Mouse (Mus musculus): ENCODE measurements around the gene Mpg. TPM values are rescaled to one million over a fixed set of nuclear protein-coding genes. Genes with fewer than 3 reads are reported as not detected.
A peak's percentile ranks its signal among the peaks of the same experiment; 100 is the strongest.

Mpg gene
- total RNA-seq, 2 experiments from 2014 or later, result 20.0 to 20.8 TPM

- intact Hi-C loops (cut with DNase I), result no loop called here
- no peak for DNase-seq (ENCODE audit: low spot score in 2 of 2)
These were observed 18.3 kb downstream of the Mpg start for GRCm38 (mm10) chr11:32244617-32245016.

GRCm38 (mm10) chr11:32245614-32246013, 19.3 kb downstream of the Mpg start:
- intact Hi-C loops (cut with DNase I), result no loop called here
- DNase-seq (ENCODE audit: low spot score in 2 of 2), result no peak

- DNase-seq (ENCODE audit: low spot score in 2 of 2), result no peak
- intact Hi-C loops (cut with DNase I), result no loop called here
These were observed 20.8 kb downstream of the Mpg start for GRCm38 (mm10) chr11:32247068-32247467.

GRCm38 (mm10) chr11:32248350-32248749, 22.0 kb downstream of the Mpg start:
- no peak for DNase-seq (ENCODE audit: low spot score in 2 of 2)
- intact Hi-C loops (cut with DNase I), result no loop called here

- no peak for DNase-seq (ENCODE audit: low spot score in 2 of 2)
- intact Hi-C loops (cut with DNase I), result no loop called here
These were observed 24.8 kb downstream of the Mpg start for GRCm38 (mm10) chr11:32250880-32251763.

- DNase-seq (ENCODE audit: low spot score in 2 of 2), result no peak
- intact Hi-C loops (cut with DNase I), result no loop called here
These were observed 26.8 kb downstream of the Mpg start for GRCm38 (mm10) chr11:32253121-32253520.

- intact Hi-C loops (cut with DNase I), result no loop called here
- no peak for DNase-seq (ENCODE audit: low spot score in 2 of 2)
These were observed 29.8 kb downstream of the Mpg start for GRCm38 (mm10) chr11:32256146-32256545.

GRCm38 (mm10) chr11:32256566-32256965, 30.3 kb downstream of the Mpg start:
- DNase-seq (ENCODE audit: low spot score in 2 of 2), result no peak
- intact Hi-C loops (cut with DNase I), result no loop called here

GRCm38 (mm10) chr11:32262674-32263415, 36.5 kb downstream of the Mpg start:
- no peak for DNase-seq (ENCODE audit: low spot score in 2 of 2)
- intact Hi-C loops (cut with DNase I), result no loop called here

- intact Hi-C loops (cut with DNase I), result no loop called here
- DNase-seq (ENCODE audit: low spot score in 2 of 2), result no peak
These were observed 38.9 kb downstream of the Mpg start for GRCm38 (mm10) chr11:32265117-32265738.

- intact Hi-C loops (cut with DNase I), result no loop called here
- DNase-seq (ENCODE audit: low spot score in 2 of 2), result no peak
These were observed 39.9 kb downstream of the Mpg start for GRCm38 (mm10) chr11:32266194-32266593.

- no peak for DNase-seq (ENCODE audit: low spot score in 2 of 2)
- intact Hi-C loops (cut with DNase I), result no loop called here
These were observed 40.5 kb downstream of the Mpg start for GRCm38 (mm10) chr11:32266776-32267175.

- intact Hi-C loops (cut with DNase I), result no loop called here
- peak; percentile 97 for DNase-seq (ENCODE audit: low spot score in 2 of 2)
These were observed 41.0 kb downstream of the Mpg start, which contains the start of gene Nprl3 for GRCm38 (mm10) chr11:32267188-32267884. TSS of gene Nprl3 (minus strand) at chr11:32267707.

GRCm38 (mm10) chr11:32267964-32268363, 41.7 kb downstream of the Mpg start:
- intact Hi-C loops (cut with DNase I), result no loop called here
- no peak for DNase-seq (ENCODE audit: low spot score in 2 of 2)

GRCm38 (mm10) chr11:32268952-32269351, 42.6 kb downstream of the Mpg start:
- no peak for DNase-seq (ENCODE audit: low spot score in 2 of 2)
- intact Hi-C loops (cut with DNase I), result no loop called here

- DNase-seq (ENCODE audit: low spot score in 2 of 2), result no peak
- intact Hi-C loops (cut with DNase I), result no loop called here
These were observed 44.9 kb downstream of the Mpg start for GRCm38 (mm10) chr11:32271178-32271577.

GRCm38 (mm10) chr11:32276347-32276746, 50.0 kb downstream of the Mpg start, which contains the start of gene Hba-x:
TSS of gene Hba-x (plus strand) at chr11:32276400.
- intact Hi-C loops (cut with DNase I), result loop anchor here (5.0 kb wide), 1 partner anchor 79 kb away; no protein-coding TSS in a partner anchor
- no peak for DNase-seq (ENCODE audit: low spot score in 2 of 2)

GRCm38 (mm10) chr11:32277736-32278457, 51.6 kb downstream of the Mpg start:
- no peak for DNase-seq (ENCODE audit: low spot score in 2 of 2)
- intact Hi-C loops (cut with DNase I), result loop anchor here (5.0 kb wide), 1 partner anchor 81 kb away; no protein-coding TSS in a partner anchor

GRCm38 (mm10) chr11:32278458-32278957, 52.2 kb downstream of the Mpg start:
- no peak for DNase-seq (ENCODE audit: low spot score in 2 of 2)
- intact Hi-C loops (cut with DNase I), result loop anchor here (5.0 kb wide), 1 partner anchor 81 kb away; no protein-coding TSS in a partner anchor
